Mouse (Mus musculus): ENCODE data around the gene Muc3.

- no peak for TF ChIP-seq POLR2A (IDR thresholded peaks at IDR 0.05; ENCODE audit: insufficient read length, low read depth)
- no peak for TF ChIP-seq POLR2AphosphoS2 (IDR thresholded peaks at IDR 0.05; ENCODE audit: insufficient read length, low read depth)
- TF ChIP-seq CEBPB (IDR thresholded peaks at IDR 0.05; ENCODE audit: insufficient read depth, poor library complexity, severe bottlenecking) = no peak
Measured at GRCm38 (mm10) chr5:137134959-137135358, 14.2 kb downstream of the Muc3 start.
